Mouse (Mus musculus) small intestine, adult 10 weeks (tissue): ENCODE results near the gene Greb1. TPM values are rescaled to one million over a fixed set of nuclear protein-coding genes. Genes with fewer than 3 reads are reported as not detected.

Experiments
- polyA plus RNA-seq: library from polyadenylated mRNA; stranded (reverse); fragments of 350-450 nt; fragmentation: Illumina TruSeq; extraction: RNeasy Lipid Tissue Mini Kit (QIAGEN cat#74804); gene quantifications from one replicate; pipeline ENCODE4 v1.2.3, GENCODE M21; 2014; ENCODE audit warnings: low replicate concordance

Gene Greb1
- polyA plus RNA-seq = 3.4 TPM

GRCm38 (mm10) chr12:16800259-16800958 lies at the start of gene Greb1:
Greb1 (minus strand) TSS chr12:16800886.

GRCm38 (mm10) chr12:16810525-16811431 lies 10.1 kb upstream of the Greb1 start, which contains the start of gene E2f6:
E2f6 (plus strand) TSS chr12:16810963.

DNA sequence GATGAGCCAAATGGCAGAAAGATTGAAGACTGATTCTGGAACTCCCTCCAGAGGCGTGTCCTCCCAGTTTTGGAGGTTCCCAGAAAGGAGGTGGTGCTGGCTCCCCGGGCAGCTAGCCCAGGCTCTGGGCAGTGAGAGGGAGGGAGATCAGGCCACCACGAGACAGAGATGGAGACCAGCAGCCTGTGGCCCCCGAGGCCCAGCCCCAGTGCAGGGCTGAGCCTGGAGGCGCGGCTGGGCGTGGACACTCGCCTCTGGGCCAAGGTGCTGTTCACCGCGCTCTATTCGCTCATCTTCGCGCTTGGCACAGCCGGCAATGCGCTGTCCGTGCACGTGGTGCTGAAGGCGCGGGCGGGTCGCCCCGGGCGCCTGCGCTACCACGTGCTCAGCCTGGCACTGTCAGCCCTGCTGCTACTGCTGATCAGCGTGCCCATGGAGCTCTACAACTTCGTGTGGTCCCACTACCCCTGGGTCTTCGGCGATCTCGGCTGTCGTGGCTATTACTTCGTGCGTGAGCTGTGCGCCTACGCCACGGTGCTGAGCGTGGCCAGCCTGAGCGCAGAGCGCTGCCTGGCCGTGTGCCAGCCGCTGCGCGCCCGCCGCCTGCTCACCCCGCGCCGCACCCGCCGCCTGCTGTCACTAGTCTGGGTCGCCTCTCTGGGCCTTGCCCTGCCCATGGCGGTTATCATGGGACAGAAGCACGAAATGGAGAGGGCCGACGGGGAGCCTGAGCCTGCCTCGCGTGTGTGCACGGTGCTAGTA lies 147.2 kb downstream of the Greb1 start, which contains the start of gene Ntsr2:
Ntsr2 (plus strand) TSS at position 51 of the 762 bp plus-strand sequence.

Other genes starting within 250 kb of the Greb1 start
- 1.8 TPM for gene Lpin1, start 189.9 kb downstream of the Greb1 start, polyA plus RNA-seq
- not detected for gene Ntsr2, start 147.5 kb downstream of the Greb1 start, polyA plus RNA-seq
- 21.0 TPM for gene E2f6, start 10.1 kb upstream of the Greb1 start, polyA plus RNA-seq
- gene Rock2, start 94.0 kb upstream of the Greb1 start, polyA plus RNA-seq = 182 TPM
- 29.9 TPM for gene Pqlc3, start 199.5 kb upstream of the Greb1 start, polyA plus RNA-seq
- not detected for gene 2410004P03Rik, start 210.8 kb upstream of the Greb1 start, polyA plus RNA-seq